Mouse (Mus musculus) ES-CJ7 (cell line): ENCODE data around the gene Pdgfb.

ENCODE experiments used
- DNase-seq: peaks from one replicate; pipeline ENCODE4 v3.0.0; 2011; ENCODE audit warnings: low read depth, low spot score

Gene Pdgfb

GRCm38 (mm10) chr15:80034913-80035312 lies 20.1 kb upstream of the Pdgfb start:
- DNase-seq, result peak; percentile 25

- DNase-seq, result peak; percentile 49
These were observed 19.6 kb upstream of the Pdgfb start for GRCm38 (mm10) chr15:80034366-80034765.

- DNase-seq, result peak; percentile 46
These were observed 16.4 kb upstream of the Pdgfb start for GRCm38 (mm10) chr15:80031133-80031532.

GRCm38 (mm10) chr15:80030399-80030798 lies 15.6 kb upstream of the Pdgfb start:
- DNase-seq, result no peak

GRCm38 (mm10) chr15:80028862-80029261 lies 14.1 kb upstream of the Pdgfb start:
- no peak for DNase-seq

- no peak for DNase-seq
These were observed 12.0 kb upstream of the Pdgfb start for GRCm38 (mm10) chr15:80026689-80027353.

GRCm38 (mm10) chr15:80026061-80026460 lies 11.3 kb upstream of the Pdgfb start:
- DNase-seq, result no peak

GRCm38 (mm10) chr15:80025615-80026014 lies 10.8 kb upstream of the Pdgfb start:
- no peak for DNase-seq

- no peak for DNase-seq
These were observed 9.8 kb upstream of the Pdgfb start for GRCm38 (mm10) chr15:80024331-80025313.

GRCm38 (mm10) chr15:80020516-80020915 lies 5.7 kb upstream of the Pdgfb start:
- no peak for DNase-seq

GRCm38 (mm10) chr15:80019625-80020024 lies 4.8 kb upstream of the Pdgfb start:
- no peak for DNase-seq

GRCm38 (mm10) chr15:80019220-80019619 lies 4.4 kb upstream of the Pdgfb start:
- DNase-seq, result no peak

- DNase-seq, result peak; percentile 32
These were observed 2.0 kb upstream of the Pdgfb start for GRCm38 (mm10) chr15:80016563-80017301.

- DNase-seq, result no peak
These were observed 605 bp upstream of the Pdgfb start for GRCm38 (mm10) chr15:80015211-80015952.

GRCm38 (mm10) chr15:80014031-80014320 lies 801 bp downstream of the Pdgfb start:
- DNase-seq, result no peak

GRCm38 (mm10) chr15:80013256-80014030 lies 1.3 kb downstream of the Pdgfb start:
- DNase-seq, result no peak

- DNase-seq, result peak; percentile 78
These were observed 2.1 kb downstream of the Pdgfb start for GRCm38 (mm10) chr15:80012527-80013201.

- DNase-seq, result peak; percentile 64
These were observed 2.8 kb downstream of the Pdgfb start for GRCm38 (mm10) chr15:80011778-80012526.

- peak; percentile 19 for DNase-seq
These were observed 3.6 kb downstream of the Pdgfb start for GRCm38 (mm10) chr15:80011194-80011593.
